Mouse (Mus musculus): ENCODE data around the gene Cbr4. TPM values are rescaled to one million over a fixed set of nuclear protein-coding genes. Genes with fewer than 3 reads are reported as not detected.

Cbr4 gene
- total RNA-seq, 2 experiments from 2014 or later: 21.4 to 24.5 TPM

DNA sequence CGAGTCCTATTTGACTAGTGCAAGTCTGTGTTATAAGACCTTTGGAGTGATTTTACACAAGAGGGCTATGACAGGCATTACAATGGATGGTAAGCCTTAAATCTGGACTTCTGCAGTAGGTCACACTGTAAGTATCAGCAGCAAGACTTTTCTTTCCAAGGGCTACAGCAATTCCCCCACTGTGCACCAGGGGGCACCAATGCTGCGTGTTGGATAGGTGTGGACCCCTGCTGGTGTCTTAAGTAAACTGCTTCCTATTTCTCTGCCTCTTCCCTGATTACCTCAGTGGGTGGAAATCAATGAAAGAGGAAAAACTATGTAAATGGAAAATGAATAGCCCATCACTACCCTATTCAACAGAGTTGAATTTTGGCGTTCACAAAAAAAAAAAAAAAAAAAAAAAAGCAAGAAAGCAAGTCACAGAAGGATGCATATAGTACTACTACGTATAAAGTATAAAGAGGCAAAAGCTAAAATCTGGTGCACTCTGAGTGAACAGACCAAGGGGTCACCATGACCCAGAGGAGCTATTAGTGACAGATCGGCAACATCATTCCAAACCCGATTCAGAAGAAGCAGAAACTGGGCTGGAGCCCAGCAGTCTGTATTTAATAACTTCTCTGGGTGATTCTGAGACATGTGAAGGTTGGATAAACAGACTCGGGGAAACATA is 52.4 kb downstream of the Cbr4 start:
- DNase-seq (ENCODE audit: low spot score in 2 of 2): peak; percentile 71 to 92

- no peak for DNase-seq (ENCODE audit: low spot score in 2 of 2)
These were observed 62.1 kb downstream of the Cbr4 start for GRCm38 (mm10) chr8:61549585-61549984.

DNA sequence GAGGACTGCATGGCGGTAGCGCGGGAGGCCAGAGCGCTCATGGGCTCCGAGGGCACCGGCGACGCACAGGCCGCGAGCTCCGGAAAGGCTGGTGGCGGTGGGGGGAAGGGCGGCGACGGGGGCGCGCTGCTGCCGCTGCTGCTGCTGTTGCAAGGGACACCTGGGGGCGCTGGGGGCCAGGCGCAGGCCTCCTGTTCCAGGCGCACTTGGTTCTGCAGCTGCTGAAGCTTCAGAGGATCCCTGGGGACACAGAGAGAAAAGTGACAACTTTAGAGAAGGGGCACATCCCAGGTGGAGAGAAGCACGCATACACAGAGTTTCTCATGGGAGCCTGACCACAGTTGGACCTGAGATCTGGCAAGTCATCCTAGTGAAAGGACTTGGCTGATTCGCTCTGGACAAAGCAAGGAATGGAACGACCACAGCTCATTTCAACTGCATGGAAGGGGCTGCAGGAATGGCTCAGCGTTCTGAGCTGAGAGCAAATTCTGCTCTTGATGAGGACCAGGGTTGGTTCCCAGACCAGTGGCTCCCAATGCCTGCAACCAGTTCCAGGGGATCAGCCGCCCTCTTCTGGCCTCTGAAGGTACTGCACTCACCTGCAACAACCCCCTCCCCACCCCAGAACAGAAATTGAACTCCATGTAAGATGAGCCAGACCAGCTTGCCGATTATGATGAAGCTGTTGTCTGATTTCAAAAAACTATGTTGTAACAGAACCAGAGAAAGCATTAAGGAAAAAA is 62.6 kb downstream of the Cbr4 start:
- DNase-seq (ENCODE audit: low spot score in 2 of 2): no peak

- DNase-seq (ENCODE audit: low spot score in 2 of 2): no peak
These were observed 64.7 kb downstream of the Cbr4 start for GRCm38 (mm10) chr8:61552221-61552620.

- DNase-seq (ENCODE audit: low spot score in 2 of 2): no peak
These were observed 65.3 kb downstream of the Cbr4 start for GRCm38 (mm10) chr8:61552755-61553402.

DNA sequence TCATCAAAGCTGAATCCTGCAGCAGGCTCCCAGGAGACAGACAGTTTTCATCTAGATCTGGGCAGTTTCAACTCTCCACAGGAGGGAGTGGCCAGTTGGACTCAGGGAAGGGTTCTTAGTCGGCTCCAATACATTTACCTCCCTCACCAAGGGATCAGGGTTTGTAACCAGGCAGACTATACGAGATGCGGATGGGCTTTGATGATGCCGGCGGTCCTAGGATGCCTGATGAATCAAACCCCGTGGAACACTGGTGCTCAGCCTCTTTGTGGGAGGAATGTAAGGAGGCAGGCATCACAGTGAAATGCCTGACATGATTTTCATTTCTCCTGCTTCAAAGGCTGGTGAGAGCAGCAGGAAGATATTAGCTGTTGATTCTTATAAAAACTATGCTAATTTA is 67.8 kb downstream of the Cbr4 start:
- no peak for DNase-seq (ENCODE audit: low spot score in 2 of 2)

DNA sequence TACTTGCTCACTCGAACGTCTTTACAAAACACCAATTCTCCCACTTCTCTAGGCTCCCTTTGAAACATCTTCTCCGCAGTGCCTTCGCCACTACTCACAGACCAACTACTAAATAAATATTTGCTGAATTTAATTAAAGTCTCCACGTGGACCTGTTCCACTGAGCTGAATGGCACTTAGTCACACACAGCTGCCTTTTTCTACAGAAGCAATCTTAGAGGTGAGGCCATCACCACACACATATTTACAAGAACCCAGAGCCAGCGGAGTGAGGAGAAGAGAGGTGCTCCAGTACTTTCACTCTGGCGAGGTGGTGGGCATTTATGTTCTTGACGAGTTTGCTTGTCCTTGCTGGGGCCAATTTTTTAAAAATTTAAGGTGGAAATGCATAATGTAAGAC is 68.7 kb downstream of the Cbr4 start:
- no peak for DNase-seq (ENCODE audit: low spot score in 2 of 2)

Data from layer of hippocampus, adult 18-20 months (tissue).